Mouse (Mus musculus) olfactory bulb, adult 2 months (tissue): ENCODE measurements around the gene Gorasp1.

ENCODE experiments used
- CTCF ChIP-seq: fragments of 200-500 bp; IDR thresholded peaks from 2 replicates; pipeline ENCODE4 v1.5.1; 2012; ENCODE audit warnings: low read depth, mild to moderate bottlenecking, low read length, moderate library complexity; ENCODE audit not compliant: insufficient read depth
- POLR2A ChIP-seq: fragments of 200-500 bp; IDR thresholded peaks from 2 replicates; pipeline ENCODE4 v1.6.1; 2012; ENCODE audit warnings: mild to moderate bottlenecking, low read depth, low read length, moderate library complexity; ENCODE audit not compliant: insufficient read depth

DNA sequence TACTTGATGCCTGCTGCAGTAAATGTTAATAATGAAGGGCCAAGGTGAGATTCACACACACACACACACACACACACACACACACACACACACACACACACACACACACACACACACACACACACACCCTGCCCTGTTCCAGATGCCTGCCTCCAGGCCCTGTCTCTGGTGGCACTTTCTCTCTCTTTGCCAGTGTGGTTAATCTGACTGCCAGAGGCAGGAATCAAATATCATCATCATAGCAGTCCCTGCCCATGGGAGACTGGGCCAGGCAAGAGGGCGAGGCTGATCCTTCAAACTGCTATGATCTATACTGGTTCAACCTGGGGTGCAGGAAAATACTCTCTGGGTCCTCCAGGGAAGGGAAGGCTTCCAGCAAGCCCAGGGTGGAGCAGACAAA, 17.5 kb downstream of the Gorasp1 start:
- TF ChIP-seq POLR2A (no peak), CTCF (no peak)
